Mouse (Mus musculus): ENCODE results near the gene Atp6v0e2.

Atp6v0e2 gene

GRCm38 (mm10) chr6:48539860-48540259, 2.4 kb downstream of the Atp6v0e2 start:
- no peak for DNase-seq (ENCODE audit: low read depth, low spot score)

- DNase-seq (ENCODE audit: low read depth, low spot score) = no peak
These were observed 3.3 kb downstream of the Atp6v0e2 start for GRCm38 (mm10) chr6:48540721-48541120.

- DNase-seq (ENCODE audit: low read depth, low spot score) = no peak
These were observed 4.4 kb downstream of the Atp6v0e2 start for GRCm38 (mm10) chr6:48541560-48542450.

- no peak for DNase-seq (ENCODE audit: low read depth, low spot score)
These were observed 5.2 kb downstream of the Atp6v0e2 start for GRCm38 (mm10) chr6:48542631-48543030.

GRCm38 (mm10) chr6:48545251-48545650, 7.8 kb downstream of the Atp6v0e2 start:
- DNase-seq (ENCODE audit: low read depth, low spot score) = no peak

GRCm38 (mm10) chr6:48546271-48546670, 8.9 kb downstream of the Atp6v0e2 start:
- peak; percentile 57 for DNase-seq (ENCODE audit: low read depth, low spot score)

- DNase-seq (ENCODE audit: low read depth, low spot score) = no peak
These were observed 9.4 kb downstream of the Atp6v0e2 start for GRCm38 (mm10) chr6:48546858-48547257.

- no peak for DNase-seq (ENCODE audit: low read depth, low spot score)
These were observed 10.9 kb downstream of the Atp6v0e2 start for GRCm38 (mm10) chr6:48548314-48548713.

GRCm38 (mm10) chr6:48552918-48553317, 15.5 kb downstream of the Atp6v0e2 start:
- DNase-seq (ENCODE audit: low read depth, low spot score) = peak; percentile 97

- no peak for DNase-seq (ENCODE audit: low read depth, low spot score)
These were observed 16.4 kb downstream of the Atp6v0e2 start for GRCm38 (mm10) chr6:48553819-48554218.

- peak; percentile 95 for DNase-seq (ENCODE audit: low read depth, low spot score)
These were observed 17.1 kb downstream of the Atp6v0e2 start, which contains the start of gene Lrrc61 for GRCm38 (mm10) chr6:48554280-48555103. Lrrc61 (plus strand) TSS chr6:48554796.

GRCm38 (mm10) chr6:48555104-48555890, 17.9 kb downstream of the Atp6v0e2 start:
- peak; percentile 79 for DNase-seq (ENCODE audit: low read depth, low spot score)

GRCm38 (mm10) chr6:48555956-48556355, 18.5 kb downstream of the Atp6v0e2 start:
- DNase-seq (ENCODE audit: low read depth, low spot score) = no peak

- no peak for DNase-seq (ENCODE audit: low read depth, low spot score)
These were observed 28.4 kb downstream of the Atp6v0e2 start for GRCm38 (mm10) chr6:48565693-48566310.

GRCm38 (mm10) chr6:48566312-48566711, 28.9 kb downstream of the Atp6v0e2 start:
- DNase-seq (ENCODE audit: low read depth, low spot score) = no peak

GRCm38 (mm10) chr6:48568036-48568984, 30.9 kb downstream of the Atp6v0e2 start:
- no peak for DNase-seq (ENCODE audit: low read depth, low spot score)

- DNase-seq (ENCODE audit: low read depth, low spot score) = no peak
These were observed 31.8 kb downstream of the Atp6v0e2 start for GRCm38 (mm10) chr6:48569065-48569807.

GRCm38 (mm10) chr6:48572014-48572413, 34.6 kb downstream of the Atp6v0e2 start:
- no peak for DNase-seq (ENCODE audit: low read depth, low spot score)

GRCm38 (mm10) chr6:48572572-48573061, 35.2 kb downstream of the Atp6v0e2 start, which contains the start of gene Rarres2:
Rarres2 (minus strand) TSS chr6:48572789.
- DNase-seq (ENCODE audit: low read depth, low spot score) = no peak

All from ES-CJ7 (cell line).